Mouse (Mus musculus) embryo, embryonic 9.5 days (tissue): ENCODE measurements at regions not wholly inside any gene's neighbourhood (a gene's known extent, or its start where the extent isn't known, plus 50 kb on each side); places are given as distances from the start of the nearest gene placed in this dataset.
"Not testable (repeated sequence)": the region's sequence is repeated elsewhere in the genome, so short reads cannot be mapped to it uniquely, and the experiment has no call there.

Experiments
- DNase-seq: peaks from one replicate; pipeline ENCODE4 v3.0.0-alpha.2; 2017; ENCODE audit errors: extremely low spot score

DNA sequence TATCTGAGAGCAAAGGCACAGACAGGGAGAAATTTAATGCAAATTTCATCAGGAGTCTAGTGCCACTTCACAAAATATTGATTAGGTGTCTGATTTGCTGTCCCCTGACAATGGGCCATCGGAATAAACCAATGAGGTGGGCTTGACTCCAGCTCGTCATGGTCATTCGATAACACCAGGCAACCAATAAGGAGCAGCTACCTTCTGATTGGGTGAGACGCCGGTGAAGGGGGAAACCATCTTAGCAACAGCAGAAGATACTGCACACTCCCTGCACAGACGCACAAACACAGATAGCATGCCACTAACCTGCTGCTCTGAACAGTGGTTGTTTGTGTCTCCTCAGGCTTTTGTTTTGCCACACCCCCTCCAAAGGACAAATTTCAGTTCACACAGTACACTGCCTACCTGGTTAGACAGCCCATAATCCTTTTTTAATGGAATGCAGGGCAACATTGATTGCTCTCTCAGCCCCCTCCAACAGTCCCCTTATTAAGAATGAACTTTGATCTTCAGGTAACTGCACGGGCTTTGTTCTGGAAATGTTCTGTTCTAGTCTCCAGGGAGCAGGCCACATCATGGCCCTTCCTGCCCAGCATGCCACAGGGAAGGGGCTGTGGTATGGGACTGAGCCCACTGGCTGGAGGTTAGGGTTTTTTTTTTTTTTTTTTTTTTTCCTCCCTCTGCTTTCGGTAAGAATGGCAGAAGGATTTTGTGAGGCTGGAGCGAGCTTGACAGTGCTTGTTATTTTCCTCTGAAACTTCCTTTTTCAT lies 285.1 kb upstream of the Ubash3b start:
- DNase-seq, result peak; percentile 4

DNA sequence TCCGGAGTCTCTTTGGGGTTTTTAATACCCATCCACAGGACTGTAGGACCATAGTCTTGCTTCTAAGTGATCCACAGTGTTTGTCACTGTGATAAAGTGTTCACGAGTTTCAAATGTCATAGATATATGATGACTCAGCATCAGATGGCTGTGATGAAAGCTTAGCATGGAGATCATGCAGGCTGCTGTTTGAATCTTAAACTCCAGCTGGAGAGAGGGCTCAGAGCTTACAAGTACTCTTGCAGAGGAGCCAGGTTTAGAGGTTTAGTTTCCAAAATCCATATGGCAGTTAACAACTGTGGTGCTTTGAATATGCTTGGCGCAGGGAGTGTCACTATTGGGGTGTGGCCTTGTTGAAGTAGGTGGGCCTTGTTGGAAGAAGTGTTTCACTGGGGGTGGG lies 280.9 kb upstream of the Ubash3b start:
- DNase-seq, result no peak

DNA sequence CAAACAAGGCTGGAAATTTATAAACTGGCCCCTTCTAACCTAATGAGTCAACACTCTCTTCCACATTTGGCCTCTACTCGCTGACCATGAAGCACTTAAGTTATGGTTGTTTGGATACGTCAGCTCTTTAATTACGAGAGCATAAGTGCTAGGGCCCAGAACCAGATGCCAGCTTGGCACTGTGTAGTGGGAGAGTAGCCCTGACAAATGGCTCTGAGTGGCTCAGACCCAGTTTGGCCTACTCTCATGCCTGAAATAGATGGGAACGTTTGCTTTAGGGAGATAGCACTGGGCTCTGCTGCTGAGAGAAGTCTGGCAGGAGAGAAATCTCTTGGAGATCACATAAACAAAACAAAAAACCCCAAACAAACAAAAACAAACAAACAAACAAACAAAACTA lies 278.5 kb upstream of the Ubash3b start:
- no peak for DNase-seq

DNA sequence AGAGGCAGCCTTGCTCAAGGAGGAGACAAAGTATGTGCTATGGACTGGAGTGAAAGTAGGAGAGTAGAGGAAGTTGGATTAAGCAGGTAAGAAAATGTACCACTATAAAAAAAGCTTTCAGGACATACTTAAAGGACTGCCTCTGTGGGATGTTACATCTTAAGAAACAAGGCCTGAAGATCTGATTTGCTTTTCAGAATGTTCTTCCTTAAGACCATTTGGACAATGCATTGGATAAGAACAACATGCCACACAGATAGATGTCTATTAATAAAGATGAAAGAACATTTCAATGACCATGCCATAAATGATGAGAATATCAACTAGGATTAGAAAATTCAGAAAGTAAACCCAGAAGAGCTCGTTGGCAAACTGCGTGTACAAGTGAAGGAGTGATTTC lies 276.6 kb upstream of the Ubash3b start:
- no peak for DNase-seq

DNA sequence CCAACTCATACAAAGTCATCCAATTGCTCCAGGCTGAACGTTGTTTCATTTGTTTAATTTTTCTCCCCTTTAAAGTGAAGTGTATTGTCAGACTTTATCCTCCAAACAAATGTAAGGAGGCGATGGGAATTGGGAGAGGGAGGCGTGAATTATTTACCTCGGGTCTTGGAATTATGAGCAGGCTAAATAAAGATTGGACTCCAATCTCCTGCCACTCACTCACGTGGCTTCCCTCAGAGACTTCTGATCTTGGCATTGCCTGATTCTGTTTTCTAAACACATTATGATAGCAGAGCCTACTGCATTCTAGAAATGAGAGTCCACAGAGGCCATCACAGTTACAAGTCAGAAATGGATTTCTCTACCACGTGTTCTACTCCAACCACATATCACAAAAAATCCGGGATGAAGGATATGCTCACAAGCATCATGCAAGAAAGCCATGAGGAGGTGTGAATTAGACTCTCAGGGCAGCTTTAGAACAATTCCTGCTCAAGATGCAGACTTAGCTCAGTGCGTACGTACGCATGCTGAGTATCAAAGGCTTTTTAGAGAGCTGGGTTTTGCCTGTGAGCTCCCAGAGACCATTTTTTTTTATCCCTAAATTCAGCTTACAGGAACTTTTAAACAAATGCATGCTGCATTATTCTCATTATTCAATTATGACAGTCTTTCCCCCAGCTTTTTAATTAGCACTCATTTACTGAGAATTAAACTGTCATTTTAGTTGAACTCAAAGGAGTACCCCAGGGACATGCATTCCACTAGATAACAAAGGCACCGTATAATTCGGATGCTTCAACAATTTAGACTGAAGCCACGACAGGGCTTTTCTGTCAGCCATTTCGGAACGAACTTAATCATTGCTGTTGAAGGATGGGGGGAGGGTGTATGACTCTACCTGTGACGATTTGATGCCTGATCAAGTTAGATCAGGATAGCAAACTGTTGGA lies 269.2 kb upstream of the Ubash3b start:
- no peak for DNase-seq

DNA sequence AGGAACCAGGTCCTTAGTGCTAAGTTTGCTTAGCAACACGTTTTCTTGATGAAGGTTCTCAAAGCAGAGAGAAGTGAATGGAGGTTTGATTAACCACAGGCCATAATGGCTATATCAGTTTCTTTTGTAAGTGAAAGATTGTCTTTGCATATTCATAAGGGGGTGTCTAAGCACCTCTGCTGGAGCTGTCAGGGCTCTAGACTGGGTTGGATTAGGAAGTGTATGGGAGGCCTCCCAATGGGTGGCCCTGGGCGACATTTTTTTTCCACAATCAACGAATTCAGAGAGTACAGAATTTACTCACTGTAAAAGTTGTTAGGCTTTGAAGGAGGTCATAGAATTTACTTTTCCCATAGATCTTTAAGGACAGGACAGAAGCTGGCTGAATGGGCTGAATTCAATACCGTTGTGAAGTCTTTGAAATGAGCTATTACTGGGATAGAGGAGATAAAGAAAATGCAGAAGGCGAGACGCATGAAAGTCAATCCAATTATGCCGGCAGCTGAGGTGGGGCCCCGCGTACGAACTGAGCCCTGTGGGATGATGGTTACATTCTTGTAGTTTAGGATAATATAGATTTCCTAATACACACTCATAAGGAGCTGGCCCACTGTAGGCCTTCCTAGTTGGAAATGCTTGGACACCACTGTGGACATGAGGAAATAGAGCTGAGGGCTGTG lies 268.4 kb upstream of the Ubash3b start:
- DNase-seq, result no peak

DNA sequence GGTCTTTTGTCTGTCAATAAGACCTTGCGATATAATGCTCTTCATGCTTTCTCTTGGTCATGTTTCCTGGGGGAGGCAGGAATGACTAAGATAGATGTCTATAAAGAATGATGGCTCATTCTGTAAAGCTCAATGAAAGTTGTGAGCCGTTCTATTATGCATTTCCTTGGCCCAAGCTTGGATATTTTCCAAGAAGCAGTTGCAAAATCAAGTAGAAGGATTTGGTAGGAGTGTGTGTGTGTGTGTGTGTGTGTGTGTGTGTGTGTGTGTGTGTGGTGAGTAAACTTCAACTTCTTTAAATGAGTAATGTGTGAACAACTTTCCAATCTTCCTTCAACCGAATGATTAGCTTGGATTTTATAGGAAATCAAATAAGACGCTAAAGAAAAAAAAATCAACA lies 267.7 kb upstream of the Ubash3b start:
- no peak for DNase-seq

DNA sequence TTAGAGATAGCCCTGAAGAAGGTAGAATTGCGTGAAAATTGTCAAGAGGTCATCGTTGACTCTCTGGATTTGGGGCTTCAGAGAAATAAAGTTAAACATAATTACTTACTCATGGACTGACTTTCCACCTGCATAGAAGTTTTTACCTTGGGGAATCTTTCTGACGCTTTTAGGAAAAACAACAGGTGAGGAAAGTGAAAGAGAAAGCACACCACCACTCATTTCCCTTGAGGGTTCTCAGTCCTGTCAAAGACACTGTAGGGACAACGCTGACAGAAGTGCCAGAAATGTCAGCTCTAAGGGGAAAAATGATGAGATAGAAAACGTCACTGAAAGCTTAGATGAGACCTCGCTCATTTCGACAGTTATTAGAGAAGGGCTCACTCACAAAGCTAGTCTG lies 265.2 kb upstream of the Ubash3b start:
- DNase-seq, result no peak

DNA sequence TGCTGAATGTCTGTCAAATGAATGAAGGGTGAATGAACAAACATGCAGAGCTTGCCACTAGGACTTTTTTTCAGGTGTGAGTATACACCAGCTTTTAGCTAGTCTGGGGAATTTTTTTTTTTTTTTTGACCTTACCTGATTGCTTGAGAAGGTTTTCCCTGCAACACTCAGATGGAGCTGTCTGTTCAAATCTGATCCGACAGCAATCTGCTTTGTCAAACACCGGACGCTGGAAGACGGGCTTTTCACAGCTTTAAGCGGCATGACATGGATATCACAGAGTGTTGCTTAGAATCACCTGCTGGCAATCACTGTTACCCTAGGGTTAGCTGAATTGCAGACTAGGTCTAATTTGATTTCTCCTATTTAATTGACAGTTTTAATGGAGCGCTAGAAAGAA lies 263.7 kb upstream of the Ubash3b start:
- no peak for DNase-seq

DNA sequence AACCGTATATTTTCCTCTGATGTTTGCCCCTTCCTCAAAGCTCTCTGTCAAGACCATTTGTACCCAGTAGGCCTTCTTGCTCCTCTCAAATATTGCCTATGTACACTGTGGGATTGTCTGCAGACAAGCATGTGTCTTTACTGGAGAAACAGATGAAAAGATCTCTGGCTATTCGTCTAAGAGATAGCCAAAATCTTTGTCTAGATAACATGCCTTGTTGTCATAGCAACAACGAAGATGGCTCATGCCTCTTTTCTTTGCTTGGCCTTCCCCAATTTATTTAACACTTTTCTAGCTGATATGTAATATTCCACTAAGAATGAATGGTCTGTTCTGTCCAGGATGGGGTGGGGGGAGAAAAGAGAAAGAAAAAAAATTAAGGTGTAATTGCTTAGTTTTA lies 252.3 kb upstream of the Ubash3b start:
- DNase-seq, result no peak

DNA sequence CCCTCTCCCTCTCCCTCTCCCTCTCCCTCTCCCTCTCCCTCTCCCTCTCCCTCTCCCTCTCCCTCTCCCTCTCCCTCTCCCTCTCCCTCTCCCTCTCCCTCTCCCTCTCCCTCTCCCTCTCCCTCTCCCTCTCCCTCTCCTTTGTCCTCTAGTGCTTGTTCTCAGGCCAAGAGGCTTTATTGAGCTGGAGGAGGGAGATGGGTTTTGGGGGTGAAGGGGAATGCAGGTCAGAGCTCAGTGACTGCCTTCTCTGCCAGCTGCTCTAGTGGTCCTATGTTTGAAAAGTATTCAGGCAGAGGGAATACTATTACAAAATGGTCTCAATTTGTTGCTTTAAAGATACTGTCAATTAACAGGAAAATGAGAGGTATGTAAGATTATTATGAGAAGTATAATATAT lies 251.6 kb upstream of the Ubash3b start:
- DNase-seq, result not testable (repeated sequence)

DNA sequence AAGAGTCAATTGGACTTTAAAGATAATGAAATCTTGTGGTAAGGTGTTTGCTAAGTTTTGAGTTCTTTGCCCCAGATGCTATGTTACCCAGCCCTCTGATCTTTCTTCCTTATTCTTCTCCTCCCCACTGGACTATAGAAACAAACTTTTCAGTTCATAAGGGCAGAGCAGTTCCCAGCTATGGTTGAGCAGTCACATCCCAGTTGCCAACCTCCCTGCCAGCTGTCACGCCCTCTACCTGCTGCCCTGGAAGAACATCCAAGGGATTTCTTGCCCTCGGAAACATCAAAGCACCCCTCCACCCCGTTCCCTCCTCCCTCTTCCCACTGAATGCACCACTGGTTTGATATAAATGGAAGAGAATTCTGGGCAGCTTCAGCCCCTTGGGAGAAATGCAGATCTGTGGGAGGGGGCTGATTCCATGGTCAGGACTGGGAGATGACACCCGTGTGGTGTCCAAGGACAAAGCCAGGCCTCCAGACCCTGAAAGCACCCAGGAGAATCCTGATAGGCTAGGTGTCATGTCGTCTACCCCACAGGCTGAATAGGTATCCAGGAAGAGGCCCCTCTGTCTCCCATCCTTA lies 250.8 kb upstream of the Ubash3b start:
- no peak for DNase-seq

DNA sequence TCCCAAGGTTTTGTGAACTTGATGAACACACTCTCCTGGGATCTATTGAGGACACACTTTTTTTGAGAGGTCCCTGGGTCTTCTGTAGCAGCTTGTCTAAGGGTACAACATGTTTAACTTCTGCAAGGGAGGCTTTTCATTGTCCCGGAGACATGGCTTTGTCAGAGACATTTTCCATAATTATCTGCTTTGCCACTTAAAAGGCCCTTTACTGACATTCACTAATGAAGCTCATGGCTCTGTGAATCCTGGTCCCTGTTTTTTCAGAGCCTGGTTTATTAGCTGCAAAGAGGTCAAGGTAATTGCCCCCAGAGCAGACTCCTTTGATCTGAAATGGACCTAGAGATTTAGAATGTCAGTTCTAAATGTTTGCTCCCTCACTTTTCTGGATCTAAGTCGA lies 246.8 kb upstream of the Ubash3b start:
- peak; percentile 10 for DNase-seq

DNA sequence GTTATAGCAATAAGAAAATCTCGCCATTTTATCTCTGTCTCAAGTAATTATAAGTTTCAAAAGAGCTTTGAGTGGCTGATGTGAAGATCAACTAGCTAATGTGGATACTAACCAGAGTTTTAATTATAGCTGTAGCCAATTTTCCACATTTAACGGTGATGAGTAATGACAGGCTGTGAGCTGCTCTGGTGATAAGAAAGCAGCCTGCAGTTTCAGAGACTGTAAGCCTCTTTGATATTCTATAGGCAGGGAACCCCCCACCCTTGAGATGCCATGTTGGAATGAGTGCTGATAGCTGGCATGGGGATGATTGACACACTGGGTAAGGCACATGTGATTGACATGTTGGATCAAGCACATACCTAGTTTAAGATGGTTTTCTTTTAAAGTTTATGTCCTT lies 245.6 kb upstream of the Ubash3b start:
- DNase-seq, result no peak

DNA sequence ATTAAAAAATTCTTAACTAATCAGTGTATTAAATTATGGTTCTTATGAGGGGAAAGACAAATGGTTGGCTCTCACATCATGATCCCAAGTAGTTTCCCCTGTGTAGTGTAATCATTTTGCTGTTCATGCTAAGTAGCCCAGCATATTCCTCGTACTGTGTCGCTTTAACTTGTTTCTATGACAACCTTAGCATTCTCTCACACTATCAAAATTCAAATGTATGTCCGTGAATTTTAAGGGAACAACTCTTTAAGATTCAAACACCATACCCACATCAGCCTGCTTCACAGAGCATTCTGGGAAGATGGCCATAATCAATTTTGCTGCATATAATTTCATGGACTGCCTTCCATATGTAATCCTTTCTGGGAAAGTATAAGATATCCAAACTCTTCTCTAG lies 241.4 kb upstream of the Ubash3b start:
- no peak for DNase-seq

DNA sequence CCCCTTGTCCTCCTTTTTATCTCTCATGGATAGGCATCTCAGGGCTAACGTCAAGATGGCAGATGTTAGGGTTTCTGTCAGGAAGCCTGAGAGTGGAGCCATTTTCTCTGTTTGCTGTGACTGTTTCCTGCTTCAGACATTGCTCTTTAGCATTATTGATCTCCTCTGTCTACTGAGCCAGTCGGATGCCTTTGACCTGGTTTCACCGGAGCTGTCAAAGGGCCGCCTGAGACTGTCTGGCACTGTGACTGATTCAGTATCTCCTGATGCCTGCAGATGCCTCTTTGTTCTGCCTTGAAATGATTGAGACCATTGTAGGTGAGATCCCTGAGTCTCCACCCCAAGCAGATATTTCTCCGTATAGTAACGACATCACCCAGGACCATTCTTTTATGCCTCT lies 239.5 kb upstream of the Ubash3b start:
- DNase-seq, result no peak

DNA sequence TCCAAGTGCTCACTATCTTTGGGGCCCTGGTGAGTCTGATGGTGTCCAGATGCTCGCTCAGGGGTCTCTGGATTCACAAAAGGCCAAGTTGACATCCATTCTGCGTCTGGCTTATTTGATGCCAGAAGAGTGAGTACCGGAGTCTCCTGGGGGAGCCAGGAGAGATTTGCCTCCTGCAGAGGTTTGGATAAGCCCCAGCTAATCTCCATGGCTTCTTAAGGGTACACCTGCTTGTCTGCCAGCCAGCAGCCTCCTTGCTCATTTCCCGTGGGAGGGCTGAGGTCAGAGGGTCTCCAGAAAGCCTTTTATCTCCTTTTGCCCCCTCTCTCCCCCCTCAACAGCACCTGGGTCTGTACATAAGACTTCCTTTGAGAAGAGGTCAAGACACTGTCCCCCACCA lies 234.0 kb upstream of the Ubash3b start:
- DNase-seq, result peak; percentile 31

DNA sequence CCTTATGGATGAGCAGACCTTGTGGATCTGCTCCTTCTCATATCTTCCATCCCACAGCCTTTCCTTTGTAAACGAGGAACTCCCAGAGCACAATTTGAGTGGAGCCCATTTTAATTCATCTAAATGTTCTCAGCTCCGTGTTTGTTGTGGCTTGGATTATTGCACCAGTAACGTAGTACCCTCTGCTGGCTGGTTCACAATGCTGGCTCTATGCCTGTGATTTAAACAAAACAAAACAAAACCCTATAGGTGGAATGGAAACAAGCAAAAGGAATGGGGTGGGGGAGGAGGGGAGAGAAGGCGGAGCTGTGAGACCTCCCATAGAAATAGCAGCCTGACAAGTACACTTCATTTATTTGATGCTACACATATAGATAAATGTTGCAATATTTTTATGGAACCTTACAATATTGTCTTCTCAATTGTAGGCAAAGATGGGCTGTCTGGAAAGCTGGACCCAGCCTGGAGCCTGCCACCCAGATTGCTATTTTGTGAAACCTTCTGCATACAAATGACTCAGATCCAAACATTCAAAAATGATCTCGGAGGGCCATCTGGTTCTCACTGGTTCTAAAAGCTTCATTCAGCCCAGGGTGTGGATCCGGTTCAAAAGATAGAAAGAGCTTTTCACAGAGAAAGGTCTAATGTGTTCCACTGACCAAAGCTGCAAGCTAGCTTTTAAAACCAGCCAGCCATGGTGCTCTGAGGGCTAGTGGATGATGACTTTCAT lies 230.3 kb upstream of the Ubash3b start:
- no peak for DNase-seq

DNA sequence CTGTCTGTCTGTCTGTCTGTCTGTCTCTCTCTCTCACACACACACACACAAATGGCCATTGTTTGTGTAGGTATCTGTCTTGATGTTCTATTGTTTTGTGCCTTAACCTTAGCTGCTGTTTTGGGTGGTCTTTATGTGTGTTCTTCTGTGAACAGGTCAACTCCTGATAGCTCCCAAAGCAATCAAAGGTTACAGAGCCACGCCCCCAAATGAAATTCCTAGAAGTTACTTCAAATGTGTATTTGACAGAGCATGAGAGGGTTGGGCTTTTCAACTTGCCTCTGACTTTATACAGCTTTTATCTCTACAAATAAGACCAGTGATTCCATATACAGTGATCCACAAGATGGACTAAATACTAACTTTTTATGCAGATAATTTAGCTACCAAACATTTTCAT lies 217.8 kb upstream of the Ubash3b start:
- no peak for DNase-seq

DNA sequence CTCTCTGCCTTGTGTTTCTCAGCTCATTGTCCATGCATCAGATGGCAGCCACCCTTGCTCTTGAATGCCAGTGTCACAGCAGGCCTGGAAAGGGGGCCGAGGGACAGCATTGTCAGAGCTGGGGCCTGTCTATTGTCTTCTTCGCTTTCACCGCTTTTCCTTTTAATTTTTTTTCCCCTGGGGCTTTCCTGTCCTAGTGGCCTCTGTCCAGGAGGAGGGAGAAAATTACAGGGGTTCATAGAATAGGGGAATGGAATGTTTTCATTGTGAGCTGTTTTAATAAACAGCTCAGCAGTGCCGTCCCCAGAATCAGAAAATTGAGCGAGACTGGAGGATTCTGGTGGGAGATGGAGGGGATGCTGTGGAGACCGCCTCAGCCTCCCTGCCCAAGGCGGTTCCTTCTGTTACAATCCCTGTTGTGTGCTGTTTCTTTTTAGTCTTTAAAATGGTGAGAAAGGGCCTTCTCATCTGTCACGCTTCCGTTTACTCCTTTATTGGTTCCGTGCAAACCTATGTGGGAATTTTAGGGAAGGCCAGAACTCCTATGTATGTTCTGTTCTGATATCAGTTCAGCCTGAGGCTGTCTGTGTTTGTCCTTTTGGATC lies 217.2 kb upstream of the Ubash3b start:
- peak; percentile 45 for DNase-seq
